Mouse (Mus musculus): ENCODE data around the gene Atp6v0e. TPM values are rescaled to one million over a fixed set of nuclear protein-coding genes. Genes with fewer than 3 reads are reported as not detected.
A peak's percentile ranks its signal among the peaks of the same experiment; 100 is the strongest.

Atp6v0e gene
- polyA plus RNA-seq, 1 experiment from 2014 or later: 123 TPM

GRCm38 (mm10) chr17:26644509-26645410 is 18.3 kb upstream of the Atp6v0e start:
- ATAC-seq (ENCODE audit: low FRiP score) (peak; percentile 78), DNase-seq (ENCODE audit: low spot score) (peak; percentile 76)
- Histone ChIP-seq H3K27ac (ENCODE audit: low read depth, low read length) (peak overlapping the region; percentile 71), H3K4me2 (replicated peaks; ENCODE audit: low read depth, low read length) (no peak overlapping the region), H3K27me3 (ENCODE audit: control insufficient read depth, insufficient read depth, low read length) (no peaks in the 10 kb centered on the region), H3K9me3 (ENCODE audit: control insufficient read depth, low read length) (no peaks in the 10 kb centered on the region), H3K9ac (ENCODE audit: low read depth, low read length) (no peak overlapping the region), H3K4me1 (replicated peaks; ENCODE audit: control insufficient read depth, insufficient read depth, low read length) (0 out of 2 replicates have a peak, but pooled peaks cover 5% of the 10 kb centered on the region), H3K36me3 (ENCODE audit: control insufficient read depth, insufficient read depth, low read length) (peaks cover 14% of the 10 kb centered on the region), H3K4me3 (ENCODE audit: low read depth, low read length) (no peak overlapping the region)
- 61% methylated on average over 9 of the region's 9 CpGs for WGBS

- Histone ChIP-seq H3K27ac (ENCODE audit: low read depth, low read length) (peak overlapping the region; percentile 71; the same call in 1 of the 2 replicates), H3K36me3 (ENCODE audit: control insufficient read depth, insufficient read depth, low read length) (peaks cover 14% of the 10 kb centered on the region), H3K4me1 (replicated peaks; ENCODE audit: control insufficient read depth, insufficient read depth, low read length) (0 out of 2 replicates have a peak, but pooled peaks cover 5% of the 10 kb centered on the region), H3K9ac (ENCODE audit: low read depth, low read length) (no peak overlapping the region), H3K4me2 (replicated peaks; ENCODE audit: low read depth, low read length) (no peak overlapping the region), H3K9me3 (ENCODE audit: control insufficient read depth, low read length) (no peaks in the 10 kb centered on the region), H3K4me3 (ENCODE audit: low read depth, low read length) (no peak overlapping the region), H3K27me3 (ENCODE audit: control insufficient read depth, insufficient read depth, low read length) (no peaks in the 10 kb centered on the region)
- DNase-seq (ENCODE audit: low spot score) (no peak), ATAC-seq (ENCODE audit: low FRiP score) (no peak)
- 94% methylated on average over 8 of the region's 8 CpGs for WGBS
Measured at GRCm38 (mm10) chr17:26645411-26645854, 17.6 kb upstream of the Atp6v0e start.

GRCm38 (mm10) chr17:26647283-26647682 is 15.7 kb upstream of the Atp6v0e start:
- Histone ChIP-seq H3K27me3 (ENCODE audit: control insufficient read depth, insufficient read depth, low read length) (no peaks in the 10 kb centered on the region), H3K4me2 (replicated peaks; ENCODE audit: low read depth, low read length) (no peak overlapping the region), H3K9me3 (ENCODE audit: control insufficient read depth, low read length) (no peaks in the 10 kb centered on the region), H3K4me3 (ENCODE audit: low read depth, low read length) (no peak overlapping the region), H3K27ac (ENCODE audit: low read depth, low read length) (no peak overlapping the region), H3K36me3 (ENCODE audit: control insufficient read depth, insufficient read depth, low read length) (peaks cover 6% of the 10 kb centered on the region; the same call in 1 of the 2 replicates), H3K9ac (ENCODE audit: low read depth, low read length) (no peak overlapping the region), H3K4me1 (replicated peaks; ENCODE audit: control insufficient read depth, insufficient read depth, low read length) (0 out of 2 replicates have a peak, but pooled peaks cover 5% of the 10 kb centered on the region)
- DNase-seq (ENCODE audit: low spot score) (no peak), ATAC-seq (ENCODE audit: low FRiP score) (no peak)
- 83% methylated on average over 13 of the region's 13 CpGs for WGBS

- Histone ChIP-seq H3K4me1 (replicated peaks; ENCODE audit: control insufficient read depth, insufficient read depth, low read length) (0 out of 2 replicates have a peak, but pooled peaks cover 2% of the 10 kb centered on the region), H3K4me2 (replicated peaks; ENCODE audit: low read depth, low read length) (no peak overlapping the region), H3K27me3 (ENCODE audit: control insufficient read depth, insufficient read depth, low read length) (no peaks in the 10 kb centered on the region), H3K36me3 (ENCODE audit: control insufficient read depth, insufficient read depth, low read length) (0 out of 2 replicates have a peak, but pooled peaks cover 2% of the 10 kb centered on the region), H3K27ac (ENCODE audit: low read depth, low read length) (no peak overlapping the region), H3K4me3 (ENCODE audit: low read depth, low read length) (no peak overlapping the region), H3K9ac (ENCODE audit: low read depth, low read length) (no peak overlapping the region), H3K9me3 (ENCODE audit: control insufficient read depth, low read length) (no peaks in the 10 kb centered on the region)
- WGBS: 86% methylated on average over 4 of the region's 4 CpGs
- DNase-seq (ENCODE audit: low spot score): no peak
- ATAC-seq (ENCODE audit: low FRiP score): no peak
Measured at GRCm38 (mm10) chr17:26649565-26649964, 13.5 kb upstream of the Atp6v0e start.

- DNase-seq (ENCODE audit: low spot score): no peak
- Histone ChIP-seq H3K36me3 (ENCODE audit: control insufficient read depth, insufficient read depth, low read length) (peaks cover 5% of the 10 kb centered on the region; the same call in 1 of the 2 replicates), H3K4me2 (replicated peaks; ENCODE audit: low read depth, low read length) (no peak overlapping the region), H3K9ac (ENCODE audit: low read depth, low read length) (no peak overlapping the region), H3K4me1 (replicated peaks; ENCODE audit: control insufficient read depth, insufficient read depth, low read length) (no peaks in the 10 kb centered on the region), H3K4me3 (ENCODE audit: low read depth, low read length) (no peak overlapping the region), H3K9me3 (ENCODE audit: control insufficient read depth, low read length) (no peaks in the 10 kb centered on the region), H3K27me3 (ENCODE audit: control insufficient read depth, insufficient read depth, low read length) (no peaks in the 10 kb centered on the region), H3K27ac (ENCODE audit: low read depth, low read length) (no peak overlapping the region)
- 83% methylated on average over 14 of the region's 14 CpGs for whole genome bisulfite sequencing
- ATAC-seq (ENCODE audit: low FRiP score): no peak
Measured at GRCm38 (mm10) chr17:26650451-26651363, 12.3 kb upstream of the Atp6v0e start.

GRCm38 (mm10) chr17:26658854-26659572 is 4.0 kb upstream of the Atp6v0e start:
- H3K4me2 ChIP-seq (replicated peaks; ENCODE audit: low read depth, low read length): no peak overlapping the region
- no peak overlapping the region for H3K4me3 ChIP-seq (ENCODE audit: low read depth, low read length)
- no peak overlapping the region for H3K9ac ChIP-seq (ENCODE audit: low read depth, low read length)
- H3K27me3 ChIP-seq (ENCODE audit: control insufficient read depth, insufficient read depth, low read length): no peaks in the 10 kb centered on the region
- no peak overlapping the region for H3K27ac ChIP-seq (ENCODE audit: low read depth, low read length)
- H3K4me1 ChIP-seq (replicated peaks; ENCODE audit: control insufficient read depth, insufficient read depth, low read length): peaks cover 5% of the 10 kb centered on the region; the same call in 1 of the 2 replicates
- no peaks in the 10 kb centered on the region for H3K9me3 ChIP-seq (ENCODE audit: control insufficient read depth, low read length)
- ATAC-seq (ENCODE audit: low FRiP score): no peak
- H3K36me3 ChIP-seq (ENCODE audit: control insufficient read depth, insufficient read depth, low read length): peaks cover 5% of the 10 kb centered on the region; the same call in 1 of the 2 replicates
- no peak for DNase-seq (ENCODE audit: low spot score)
- 51% methylated on average over 21 of the region's 21 CpGs for WGBS

GRCm38 (mm10) chr17:26659573-26659915 is 3.5 kb upstream of the Atp6v0e start:
- DNase-seq (ENCODE audit: low spot score): peak; percentile 10
- 47% methylated on average over 3 of the region's 3 CpGs for WGBS

More at GRCm38 (mm10) chr17:26659573-26659915, 3.5 kb upstream of the Atp6v0e start:
- ATAC-seq (ENCODE audit: low FRiP score): no peak
- Histone ChIP-seq H3K36me3 (ENCODE audit: control insufficient read depth, insufficient read depth, low read length) (peaks cover 3% of the 10 kb centered on the region; the same call in 1 of the 2 replicates), H3K9me3 (ENCODE audit: control insufficient read depth, low read length) (no peaks in the 10 kb centered on the region), H3K4me2 (replicated peaks; ENCODE audit: low read depth, low read length) (no peak overlapping the region), H3K9ac (ENCODE audit: low read depth, low read length) (no peak overlapping the region), H3K4me3 (ENCODE audit: low read depth, low read length) (no peak overlapping the region), H3K27me3 (ENCODE audit: control insufficient read depth, insufficient read depth, low read length) (no peaks in the 10 kb centered on the region), H3K4me1 (replicated peaks; ENCODE audit: control insufficient read depth, insufficient read depth, low read length) (peaks cover 6% of the 10 kb centered on the region; the same call in 1 of the 2 replicates), H3K27ac (ENCODE audit: low read depth, low read length) (no peak overlapping the region)

Data from hindbrain, embryonic 11.5 days (tissue).